Mouse (Mus musculus) kidney, adult 2 months (tissue): ENCODE results near the gene Kcnk4.

ENCODE experiments used
- CTCF ChIP-seq: fragments of 200-500 bp; conservative IDR thresholded peaks from 2 replicates; pipeline ENCODE4 v1.5.1; 2011; ENCODE audit warnings: low read depth, mild to moderate bottlenecking, control low read depth, low read length, moderate library complexity, mixed read lengths; ENCODE audit not compliant: insufficient read depth, insufficient read length
- POLR2A ChIP-seq: fragments of 200-500 bp; IDR thresholded peaks from one replicate; pipeline ENCODE4 v1.6.1; 2011; ENCODE audit warnings: low read depth, low read length, control low read depth

DNA sequence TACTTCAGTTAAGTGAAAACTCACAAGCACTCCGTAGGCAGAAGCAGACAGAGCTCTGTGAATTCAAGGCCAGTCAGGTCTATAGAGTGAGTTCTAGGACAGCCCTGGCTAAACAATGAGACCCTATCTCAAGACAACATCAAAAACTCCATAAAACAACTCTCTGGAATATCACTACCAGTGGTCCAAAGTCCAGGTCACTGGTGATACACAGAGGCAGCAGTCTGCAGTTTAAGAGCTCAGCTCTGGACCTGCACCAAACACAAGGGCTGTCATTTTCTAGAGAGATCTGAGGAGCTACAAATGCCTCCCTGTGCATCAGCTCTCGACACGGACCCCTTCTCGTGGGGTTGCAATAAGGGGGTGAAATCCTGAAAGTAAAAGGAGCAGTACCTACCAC lies 16.0 kb downstream of the Kcnk4 start:
- TF ChIP-seq CTCF: no peak
- TF ChIP-seq POLR2A: no peak
